Mouse (Mus musculus) liver, adult 2 months (tissue): ENCODE data around the gene Olfr1259. TPM values are rescaled to one million over a fixed set of nuclear protein-coding genes. Genes with fewer than 3 reads are reported as not detected.
"Not testable (repeated sequence)": the region's sequence is repeated elsewhere in the genome, so short reads cannot be mapped to it uniquely, and the experiment has no call there.

Experiments used
- DNase-seq: peaks from one replicate; pipeline ENCODE4 v3.0.0-alpha.2; 2011; ENCODE audit warnings: low read depth, low spot score; ENCODE audit errors: extremely low read depth
- H3K27ac ChIP-seq: fragments of 200-500 bp; replicated peaks from 2 replicates; pipeline ENCODE4 v1.5.1; 2012; ENCODE audit warnings: low read depth, mild to moderate bottlenecking, control low read depth, inconsistent platforms, low read length; ENCODE audit not compliant: insufficient read depth
- H3K27me3 ChIP-seq: fragments of 200-500 bp; 2 replicates; pipeline ENCODE4 v1.6.1; 2012; ENCODE audit warnings: mild to moderate bottlenecking, moderate library complexity, low read length, inconsistent platforms; ENCODE audit not compliant: control insufficient read depth, insufficient read depth
- H3K36me3 ChIP-seq: fragments of 200-500 bp; 2 replicates; pipeline ENCODE4 v1.6.1; 2012; ENCODE audit warnings: low read length, inconsistent platforms; ENCODE audit not compliant: control insufficient read depth, insufficient read depth
- H3K4me1 ChIP-seq: fragments of 200-500 bp; 2 replicates; pipeline ENCODE4 v1.6.1; 2011; ENCODE audit warnings: low read length; ENCODE audit not compliant: control insufficient read depth, insufficient read depth
- H3K4me3 ChIP-seq: fragments of 200-500 bp; 2 replicates; pipeline ENCODE4 v1.5.1; 2011; ENCODE audit warnings: low read depth, mild to moderate bottlenecking, control low read depth, low read length, moderate library complexity; ENCODE audit not compliant: insufficient read depth
- H3K79me2 ChIP-seq: fragments of 200-500 bp; 2 replicates; pipeline ENCODE4 v1.6.1; 2012; ENCODE audit warnings: inconsistent platforms, mild to moderate bottlenecking, low read length, moderate library complexity; ENCODE audit not compliant: control insufficient read depth, insufficient read depth
- H3K9ac ChIP-seq: fragments of 200-500 bp; 2 replicates; pipeline ENCODE4 v1.6.1; 2012; ENCODE audit warnings: low read depth, mild to moderate bottlenecking, control low read depth, inconsistent platforms, low read length
- CTCF ChIP-seq: fragments of 200-500 bp; IDR thresholded peaks from 2 replicates; pipeline ENCODE4 v1.5.1; 2011; ENCODE audit warnings: low read depth, low read length, control low read depth
- POLR2A ChIP-seq: fragments of 200-500 bp; IDR thresholded peaks from 2 replicates; pipeline ENCODE4 v1.6.1; 2011; ENCODE audit warnings: low read length, control low read depth; ENCODE audit not compliant: insufficient read depth; ENCODE audit errors: extremely low read depth
- WGBS: fragments of 180-500 bp; shearing (Covaris S2); methylation state at CpG from one replicate; pipeline ENCODE4 v1.1.7; 2018; 5-methylcytosine and 5-hydroxymethylcytosine counted together
- polyA plus RNA-seq: library from polyadenylated mRNA; depleted of rRNA; stranded (reverse); fragments of >200 nt; gene quantifications from 2 replicates; pipeline ENCODE4 v1.2.3, GENCODE M21; 2012; rRNA removed
- total RNA-seq: library from RNA; depleted of rRNA; stranded (reverse); fragments of >200 nt; gene quantifications from 2 replicates; pipeline ENCODE4 v1.2.3, GENCODE M21; 2014; rRNA removed

Olfr1259 gene
- total RNA-seq (not detected in 2 replicates), polyA plus RNA-seq (not detected in 2 replicates)

DNA sequence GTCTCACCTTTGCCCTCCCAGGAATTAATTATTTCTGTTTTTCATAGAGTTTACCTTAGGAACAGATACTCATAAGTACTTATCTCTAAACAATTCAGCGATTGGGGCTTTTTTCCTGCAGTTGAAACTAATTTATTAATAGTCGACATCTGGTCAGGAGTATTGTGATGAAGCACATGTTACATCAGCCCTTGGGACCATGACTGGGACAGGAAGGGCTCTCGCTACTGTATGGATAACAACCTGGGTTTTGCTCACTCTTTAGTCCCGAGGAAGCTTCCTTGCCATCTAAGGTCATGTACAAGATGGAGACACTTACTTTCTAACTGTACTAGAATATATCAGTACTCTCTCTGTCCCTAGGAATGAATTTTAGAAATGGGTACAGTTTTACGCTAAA, at the start of gene Olfr1259:
TSS of gene Olfr1259 (minus strand) at position 101 of the 400 bp plus-strand sequence.
- Histone ChIP-seq H3K27ac (no peak within 1 kb of the TSS), H3K27me3 (no peaks in the 10 kb centered on the region), H3K79me2 (no peaks in the 10 kb centered on the region), H3K36me3 (no peaks in the 10 kb centered on the region), H3K4me3 (no peak within 1 kb of the TSS), H3K4me1 (no peaks in the 10 kb centered on the region), H3K9ac (no peak within 1 kb of the TSS)
- TF ChIP-seq POLR2A (no peak), CTCF (no peak)
- DNase-seq = no peak
- WGBS = 79% methylated on average over 5 of the region's 5 CpGs

DNA sequence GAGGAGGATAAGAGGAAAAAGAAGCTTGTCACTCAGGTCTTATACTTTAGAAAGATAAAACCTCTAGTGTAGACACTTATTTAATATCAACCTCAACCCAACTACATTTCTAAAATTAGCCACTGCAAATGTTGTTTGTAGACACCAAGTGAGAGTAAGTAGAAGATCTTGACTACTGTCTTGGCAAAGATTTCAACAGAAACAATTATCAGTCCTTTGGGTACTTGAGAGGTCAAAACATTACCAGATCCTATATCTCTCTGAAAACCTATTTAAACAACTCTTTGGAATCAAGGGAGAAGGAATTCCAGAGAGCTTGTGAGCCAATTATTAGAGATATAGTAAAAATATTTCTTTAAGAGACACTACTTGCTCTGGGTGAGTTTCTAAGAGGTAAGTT, 42.5 kb upstream of the Olfr1259 start, which contains the start of gene Olfr1261:
TSS of gene Olfr1261 (plus strand) at position 301 of the 400 bp plus-strand sequence.
- Histone ChIP-seq H3K4me1 (no peaks in the 10 kb centered on the region), H3K27ac (no peak within 1 kb of the TSS), H3K36me3 (no peaks in the 10 kb centered on the region), H3K4me3 (no peak within 1 kb of the TSS), H3K27me3 (no peaks in the 10 kb centered on the region), H3K79me2 (no peaks in the 10 kb centered on the region), H3K9ac (no peak within 1 kb of the TSS)
- no peak for DNase-seq
- TF ChIP-seq POLR2A (no peak), CTCF (no peak)

DNA sequence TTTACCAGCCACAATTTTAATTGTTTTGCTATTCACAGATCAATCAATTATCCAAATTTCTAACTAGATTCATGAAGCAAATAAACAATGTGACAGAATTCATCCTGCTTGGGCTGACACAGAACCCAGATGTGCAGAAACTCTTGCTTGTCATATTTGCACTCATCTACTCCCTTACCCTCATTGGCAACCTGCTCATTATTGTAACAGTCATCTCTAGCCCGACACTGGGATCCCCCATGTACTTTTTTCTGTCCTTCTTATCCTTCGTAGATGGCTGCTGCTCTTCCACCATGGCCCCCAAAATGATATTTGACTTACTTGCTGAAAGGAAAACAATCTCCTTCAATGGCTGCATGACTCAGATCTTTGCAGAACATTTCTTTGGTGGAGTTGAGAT, 29.2 kb upstream of the Olfr1259 start:
- no peaks in the 10 kb centered on the region for H3K79me2 ChIP-seq
- no peak overlapping the region for H3K4me3 ChIP-seq
- no peak overlapping the region for H3K9ac ChIP-seq
- no peaks in the 10 kb centered on the region for H3K36me3 ChIP-seq
- no peak for TF ChIP-seq CTCF
- TF ChIP-seq POLR2A = no peak
- no peaks in the 10 kb centered on the region; the same call in 1 of the 2 replicates for H3K27me3 ChIP-seq
- no peak for DNase-seq
- whole genome bisulfite sequencing = 78% methylated on average over 2 of the region's 2 CpGs
- no peaks in the 10 kb centered on the region for H3K4me1 ChIP-seq
- no peak overlapping the region for H3K27ac ChIP-seq

DNA sequence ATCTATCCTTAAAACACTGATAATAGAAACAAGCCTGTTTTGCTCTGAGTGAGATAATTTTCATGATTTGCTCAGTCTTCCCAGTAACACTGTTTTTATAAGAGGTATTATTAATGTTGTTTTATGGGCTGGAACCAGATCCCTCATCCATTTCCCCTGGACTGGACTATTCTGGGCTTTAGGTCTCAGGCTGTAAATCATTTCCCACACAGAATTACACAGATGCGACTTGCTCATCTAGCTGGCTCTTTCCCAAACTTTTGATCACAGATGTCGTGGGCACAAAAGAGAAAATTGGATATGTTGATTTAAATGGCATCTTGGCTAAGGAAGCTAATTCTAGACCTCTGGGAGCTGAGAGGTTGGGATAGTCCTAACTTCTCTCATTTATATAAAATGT, 25.7 kb upstream of the Olfr1259 start, which contains the start of gene Olfr1260:
TSS of gene Olfr1260 (plus strand) at position 157 of the 400 bp plus-strand sequence.
- H3K9ac ChIP-seq = no peak within 1 kb of the TSS
- no peak within 1 kb of the TSS for H3K4me3 ChIP-seq
- no peaks in the 10 kb centered on the region for H3K4me1 ChIP-seq
- TF ChIP-seq CTCF (no peak), POLR2A (no peak)
- WGBS = 59% methylated on average over 2 of the region's 2 CpGs
- no peak for DNase-seq
- H3K36me3 ChIP-seq = no peaks in the 10 kb centered on the region
- H3K79me2 ChIP-seq = no peaks in the 10 kb centered on the region
- no peak within 1 kb of the TSS for H3K27ac ChIP-seq
- no peaks in the 10 kb centered on the region; the same call in 1 of the 2 replicates for H3K27me3 ChIP-seq

DNA sequence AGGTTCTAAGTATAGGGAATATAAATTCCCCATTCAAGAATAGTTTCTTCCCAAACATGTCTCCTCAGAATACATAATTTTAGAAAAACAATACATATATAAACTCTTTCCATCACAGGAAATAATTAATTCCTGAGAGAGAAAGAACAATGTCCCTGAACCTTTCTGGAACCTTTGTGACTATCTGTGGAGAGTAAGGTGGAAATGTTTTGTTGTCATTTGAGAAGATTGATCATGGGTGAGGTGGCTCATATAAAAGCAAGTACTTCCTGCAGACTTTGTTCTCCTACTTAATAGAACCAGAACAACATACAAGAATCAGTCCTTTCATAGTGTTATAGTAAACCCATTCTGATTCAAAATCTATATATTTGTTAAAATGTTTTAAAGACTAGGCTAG, 21.5 kb downstream of the Olfr1259 start, which contains the start of gene Olfr1258:
TSS of gene Olfr1258 (plus strand) at position 301 of the 400 bp plus-strand sequence.
- no peak within 1 kb of the TSS for H3K4me3 ChIP-seq
- H3K27ac ChIP-seq = no peak within 1 kb of the TSS
- H3K9ac ChIP-seq = no peak within 1 kb of the TSS
- no peaks in the 10 kb centered on the region for H3K36me3 ChIP-seq
- no peaks in the 10 kb centered on the region for H3K4me1 ChIP-seq
- TF ChIP-seq POLR2A (no peak), CTCF (no peak)
- DNase-seq = no peak
- no peaks in the 10 kb centered on the region for H3K27me3 ChIP-seq
- H3K79me2 ChIP-seq = no peaks in the 10 kb centered on the region

DNA sequence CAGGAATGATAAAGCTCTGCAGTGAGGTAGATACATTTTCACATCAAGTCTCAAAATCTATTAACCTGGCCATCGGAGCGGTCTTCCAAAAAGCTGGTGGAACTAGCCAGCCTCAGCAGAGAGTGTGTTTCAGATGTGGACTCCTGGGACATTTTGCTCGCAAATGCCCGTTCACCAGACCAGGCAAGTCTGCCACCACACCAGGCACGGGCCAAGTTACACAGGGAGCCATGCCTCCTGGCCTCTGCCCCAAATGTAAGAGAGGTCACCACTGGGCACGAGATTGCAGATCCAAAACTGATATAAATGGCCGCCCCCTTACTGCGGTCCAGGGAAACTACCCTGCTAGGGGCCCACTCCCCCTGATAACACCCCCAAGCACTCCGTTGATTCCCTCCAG, 35.8 kb downstream of the Olfr1259 start:
- not testable (repeated sequence) for H3K36me3 ChIP-seq, H3K27ac ChIP-seq, DNase-seq, H3K9ac ChIP-seq, H3K27me3 ChIP-seq, H3K4me3 ChIP-seq, H3K4me1 ChIP-seq, H3K79me2 ChIP-seq
- WGBS = 88% methylated on average over 9 of the region's 9 CpGs

Other genes starting within 250 kb of the Olfr1259 start
- not detected in 2 replicates for gene Olfr1252, start 223.7 kb downstream of the Olfr1259 start, total RNA-seq
- not detected in 2 replicates for gene Olfr1252, start 223.7 kb downstream of the Olfr1259 start, polyA plus RNA-seq
- not detected in 2 replicates for gene Olfr1253, start 191.6 kb downstream of the Olfr1259 start, total RNA-seq
- gene Olfr1253, start 191.6 kb downstream of the Olfr1259 start, polyA plus RNA-seq = not detected in 2 replicates
- gene Olfr1254, start 155.0 kb downstream of the Olfr1259 start, total RNA-seq = not detected in 2 replicates
- gene Olfr1254, start 155.0 kb downstream of the Olfr1259 start, polyA plus RNA-seq = not detected in 2 replicates
- gene Olfr1255, start 136.6 kb downstream of the Olfr1259 start, total RNA-seq = not detected in 2 replicates
- not detected in 2 replicates for gene Olfr1255, start 136.6 kb downstream of the Olfr1259 start, polyA plus RNA-seq
- not detected in 2 replicates for gene Olfr1256, start 107.1 kb downstream of the Olfr1259 start, total RNA-seq
- gene Olfr1256, start 107.1 kb downstream of the Olfr1259 start, polyA plus RNA-seq = not detected in 2 replicates
- gene Olfr48, start 100.5 kb downstream of the Olfr1259 start, total RNA-seq = not detected in 2 replicates
- gene Olfr48, start 100.5 kb downstream of the Olfr1259 start, polyA plus RNA-seq = not detected in 2 replicates
- gene Olfr1257, start 70.2 kb downstream of the Olfr1259 start, total RNA-seq = not detected in 2 replicates
- not detected in 2 replicates for gene Olfr1257, start 70.2 kb downstream of the Olfr1259 start, polyA plus RNA-seq
- not detected in 2 replicates for gene Olfr1258, start 21.4 kb downstream of the Olfr1259 start, total RNA-seq
- gene Olfr1258, start 21.4 kb downstream of the Olfr1259 start, polyA plus RNA-seq = not detected in 2 replicates
- not detected in 2 replicates for gene Olfr1260, start 25.7 kb upstream of the Olfr1259 start, total RNA-seq
- not detected in 2 replicates for gene Olfr1260, start 25.7 kb upstream of the Olfr1259 start, polyA plus RNA-seq
- gene Olfr1261, start 42.6 kb upstream of the Olfr1259 start, total RNA-seq = not detected in 2 replicates
- not detected in 2 replicates for gene Olfr1261, start 42.6 kb upstream of the Olfr1259 start, polyA plus RNA-seq
- gene Olfr1262, start 51.5 kb upstream of the Olfr1259 start, total RNA-seq = not detected in 2 replicates
- not detected in 2 replicates for gene Olfr1262, start 51.5 kb upstream of the Olfr1259 start, polyA plus RNA-seq
- gene Olfr1263, start 63.5 kb upstream of the Olfr1259 start, total RNA-seq = not detected in 2 replicates
- not detected in 2 replicates for gene Olfr1263, start 63.5 kb upstream of the Olfr1259 start, polyA plus RNA-seq
- gene Olfr1264, start 76.9 kb upstream of the Olfr1259 start, total RNA-seq = not detected in 2 replicates
- not detected in 2 replicates for gene Olfr1264, start 76.9 kb upstream of the Olfr1259 start, polyA plus RNA-seq
- gene Olfr1265, start 86.7 kb upstream of the Olfr1259 start, total RNA-seq = not detected in 2 replicates
- not detected in 2 replicates for gene Olfr1265, start 86.7 kb upstream of the Olfr1259 start, polyA plus RNA-seq
- gene Olfr140, start 114.9 kb upstream of the Olfr1259 start, total RNA-seq = not detected in 2 replicates
- gene Olfr140, start 114.9 kb upstream of the Olfr1259 start, polyA plus RNA-seq = not detected in 2 replicates
- gene Olfr1269, start 172.7 kb upstream of the Olfr1259 start, total RNA-seq = not detected in 2 replicates
- not detected in 2 replicates for gene Olfr1269, start 172.7 kb upstream of the Olfr1259 start, polyA plus RNA-seq
- not detected in 2 replicates for gene Olfr32, start 193.6 kb upstream of the Olfr1259 start, total RNA-seq
- not detected in 2 replicates for gene Olfr32, start 193.6 kb upstream of the Olfr1259 start, polyA plus RNA-seq
- not detected in 2 replicates for gene Olfr1270, start 204.4 kb upstream of the Olfr1259 start, total RNA-seq
- not detected in 2 replicates for gene Olfr1270, start 204.4 kb upstream of the Olfr1259 start, polyA plus RNA-seq